Mouse (Mus musculus) brain, adult 2 months (tissue): ENCODE measurements around the gene Aldh16a1.

ENCODE experiments used
- DNase-seq: peaks from one replicate; pipeline ENCODE4 v3.0.0; 2011; ENCODE audit warnings: low read depth, low spot score

Gene Aldh16a1

DNA sequence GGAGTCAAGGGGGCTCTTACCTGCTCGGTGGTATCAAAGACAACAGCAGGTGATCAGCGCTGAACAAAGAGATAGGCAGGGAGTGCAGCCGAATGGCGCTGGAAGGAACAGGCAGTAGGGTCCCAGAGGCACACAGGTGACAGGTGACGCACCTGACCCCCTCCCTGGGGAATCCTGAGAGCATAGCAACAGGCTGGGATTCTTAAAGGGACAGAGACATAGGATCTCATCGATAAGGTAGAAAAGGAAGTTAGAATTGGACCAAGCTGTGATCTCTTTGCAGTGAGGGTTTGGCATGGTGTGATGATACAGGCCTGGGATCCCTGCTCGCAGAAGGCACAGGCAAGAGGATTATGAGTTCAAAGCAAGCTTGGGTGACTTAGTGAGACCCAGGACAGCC lies 25.1 kb upstream of the Aldh16a1 start, which contains the start of gene Gfy:
Gfy (minus strand) TSS at position 101 of the 400 bp plus-strand sequence.
- no peak for DNase-seq

DNA sequence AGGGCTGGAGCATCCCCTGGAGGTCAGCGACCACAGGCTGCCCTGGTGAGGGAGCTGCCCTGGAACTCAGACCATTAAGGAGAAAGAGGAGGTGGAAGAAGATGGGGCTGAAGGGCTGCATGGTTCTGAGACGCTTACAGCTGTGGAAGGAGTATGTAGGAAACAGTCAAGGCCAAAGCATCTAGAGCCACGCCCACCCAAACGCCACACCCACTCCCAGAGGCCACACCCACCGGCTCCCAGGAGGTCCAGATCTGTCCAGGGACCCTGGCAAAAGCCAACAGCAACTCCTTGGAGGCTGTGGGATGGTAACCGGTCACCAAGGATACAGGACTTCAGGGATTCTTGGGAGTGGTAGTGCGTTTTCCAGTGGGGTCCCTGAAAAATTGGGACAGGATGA lies 24.2 kb upstream of the Aldh16a1 start:
- no peak for DNase-seq

GRCm38 (mm10) chr7:45176356-45176755 lies 22.0 kb upstream of the Aldh16a1 start:
- no peak for DNase-seq

GRCm38 (mm10) chr7:45175929-45176328 lies 21.5 kb upstream of the Aldh16a1 start:
- no peak for DNase-seq

GRCm38 (mm10) chr7:45175398-45175797 lies 21.0 kb upstream of the Aldh16a1 start:
- no peak for DNase-seq

DNA sequence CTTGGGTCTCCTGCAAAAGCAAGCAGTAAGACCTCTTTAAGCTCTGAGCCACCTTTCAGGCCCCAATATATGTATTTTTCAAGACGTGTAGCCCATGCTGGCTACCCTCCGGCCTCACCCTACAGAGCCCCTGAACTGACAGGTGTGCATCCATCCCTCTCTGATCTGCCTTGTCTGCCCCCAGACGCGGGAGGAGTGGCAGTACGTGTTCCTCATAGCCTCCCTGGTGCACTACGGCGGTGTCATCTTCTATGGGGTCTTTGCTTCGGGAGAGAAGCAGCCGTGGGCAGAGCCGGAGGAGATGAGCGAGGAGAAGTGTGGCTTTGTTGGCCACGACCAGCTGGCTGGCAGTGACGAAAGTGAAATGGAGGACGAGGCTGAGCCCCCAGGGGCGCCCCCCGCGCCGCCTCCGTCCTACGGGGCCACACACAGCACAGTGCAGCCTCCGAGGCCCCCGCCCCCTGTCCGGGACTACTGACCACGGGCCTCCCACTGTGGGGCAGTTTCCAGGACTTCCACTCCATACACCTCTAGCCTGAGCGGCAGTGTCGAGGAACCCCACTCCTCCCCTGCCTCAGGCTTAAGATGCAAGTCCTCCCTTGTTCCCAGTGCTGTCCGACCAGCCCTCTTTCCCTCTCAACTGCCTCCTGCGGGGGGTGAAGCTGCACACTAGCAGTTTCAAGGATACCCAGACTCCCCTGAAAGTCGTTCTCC lies 20.3 kb upstream of the Aldh16a1 start:
- no peak for DNase-seq

DNA sequence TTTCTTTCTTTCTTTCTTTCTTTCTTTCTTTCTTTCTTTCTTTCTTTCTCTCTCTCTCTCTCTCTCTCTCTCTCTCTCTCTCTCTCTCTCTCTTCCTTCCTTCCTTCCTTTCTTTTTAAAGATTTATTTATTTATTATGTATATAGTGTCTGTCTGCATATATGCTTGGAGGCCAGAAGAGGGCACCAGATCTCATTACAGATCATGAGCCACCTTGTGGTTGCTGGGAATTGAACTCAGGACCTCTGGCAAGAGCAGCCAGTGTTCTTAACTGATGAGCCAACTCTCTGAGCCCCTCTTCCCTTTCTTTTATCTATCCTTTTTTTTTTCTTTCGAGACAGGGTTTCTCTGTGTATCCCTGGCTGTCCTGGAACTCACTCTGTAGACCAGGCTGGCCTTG lies 19.4 kb upstream of the Aldh16a1 start:
- peak; percentile 69 for DNase-seq

DNA sequence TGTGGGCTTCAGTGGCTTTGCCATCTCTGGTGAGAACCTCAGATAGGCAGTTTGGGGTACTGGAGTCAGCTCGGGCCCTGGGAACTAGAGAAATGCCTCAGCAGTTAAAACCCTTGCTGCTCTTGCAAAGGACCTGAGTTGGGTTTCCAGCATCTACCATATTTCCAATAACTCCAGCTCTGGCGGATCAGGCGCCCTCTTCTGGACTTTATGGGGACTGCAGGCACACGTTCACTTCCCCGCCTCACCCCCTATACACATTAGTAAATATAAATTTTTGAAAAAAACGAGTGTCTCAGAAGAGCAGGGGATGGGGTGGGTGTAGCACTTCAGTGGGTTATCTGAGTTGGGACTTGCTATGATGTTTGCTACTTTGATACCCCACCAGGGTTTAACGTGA lies 18.6 kb upstream of the Aldh16a1 start:
- DNase-seq, result no peak

DNA sequence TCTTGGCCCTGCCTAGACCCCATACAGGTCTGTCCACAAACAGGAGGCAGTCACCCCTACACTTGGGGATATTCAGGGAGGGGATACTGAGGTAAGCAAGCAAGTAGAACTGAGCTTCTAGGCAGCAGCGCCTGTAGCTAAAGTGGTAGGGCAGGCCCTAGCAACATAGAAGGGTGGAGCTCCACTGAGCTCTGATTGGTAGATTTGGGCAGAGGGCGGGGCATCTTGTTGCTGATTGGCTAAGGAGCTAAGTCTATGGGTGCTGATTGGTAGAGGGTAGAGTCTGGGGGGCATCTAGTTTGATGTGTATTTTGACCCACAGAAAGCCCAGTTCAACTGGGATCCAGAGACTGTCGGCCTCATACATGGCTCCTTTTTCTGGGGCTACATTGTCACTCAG lies 15.1 kb upstream of the Aldh16a1 start:
- DNase-seq, result peak; percentile 86

- peak; percentile 42 for DNase-seq
These were observed 14.3 kb upstream of the Aldh16a1 start for GRCm38 (mm10) chr7:45168656-45169055.

GRCm38 (mm10) chr7:45167761-45168445 lies 13.5 kb upstream of the Aldh16a1 start:
- peak; percentile 88 for DNase-seq

DNA sequence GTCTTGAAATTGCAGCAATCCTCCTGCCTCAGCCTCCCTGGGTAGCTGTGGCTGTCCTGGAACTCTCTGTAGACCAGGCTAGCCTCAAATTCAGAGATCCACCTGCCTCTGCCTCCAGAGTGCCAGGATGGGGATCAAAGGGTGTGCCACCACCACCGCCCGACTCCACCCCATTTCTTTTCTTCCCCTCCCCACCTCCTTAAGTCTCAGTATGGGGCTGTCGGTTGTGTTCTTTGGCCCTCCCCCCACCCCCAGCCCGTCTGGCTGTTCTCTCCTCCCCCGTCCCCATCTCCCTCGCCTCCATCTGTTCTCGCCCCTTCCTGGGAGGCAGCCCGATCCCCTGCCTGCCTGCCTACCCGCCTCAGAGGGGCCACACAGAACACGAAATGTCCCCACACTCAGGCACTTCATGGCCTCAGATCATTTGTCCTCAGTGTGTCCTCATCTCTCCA lies 12.6 kb upstream of the Aldh16a1 start:
- peak; percentile 89 for DNase-seq

- DNase-seq, result peak; percentile 33
These were observed 11.3 kb upstream of the Aldh16a1 start for GRCm38 (mm10) chr7:45165701-45166100.

- peak; percentile 79 for DNase-seq
These were observed 10.4 kb upstream of the Aldh16a1 start for GRCm38 (mm10) chr7:45164833-45165232.

- DNase-seq, result peak; percentile 85
These were observed 9.5 kb upstream of the Aldh16a1 start, which contains the start of gene Slc17a7 for GRCm38 (mm10) chr7:45163735-45164490. Gene Slc17a7 (plus strand): TSS chr7:45163949.

DNA sequence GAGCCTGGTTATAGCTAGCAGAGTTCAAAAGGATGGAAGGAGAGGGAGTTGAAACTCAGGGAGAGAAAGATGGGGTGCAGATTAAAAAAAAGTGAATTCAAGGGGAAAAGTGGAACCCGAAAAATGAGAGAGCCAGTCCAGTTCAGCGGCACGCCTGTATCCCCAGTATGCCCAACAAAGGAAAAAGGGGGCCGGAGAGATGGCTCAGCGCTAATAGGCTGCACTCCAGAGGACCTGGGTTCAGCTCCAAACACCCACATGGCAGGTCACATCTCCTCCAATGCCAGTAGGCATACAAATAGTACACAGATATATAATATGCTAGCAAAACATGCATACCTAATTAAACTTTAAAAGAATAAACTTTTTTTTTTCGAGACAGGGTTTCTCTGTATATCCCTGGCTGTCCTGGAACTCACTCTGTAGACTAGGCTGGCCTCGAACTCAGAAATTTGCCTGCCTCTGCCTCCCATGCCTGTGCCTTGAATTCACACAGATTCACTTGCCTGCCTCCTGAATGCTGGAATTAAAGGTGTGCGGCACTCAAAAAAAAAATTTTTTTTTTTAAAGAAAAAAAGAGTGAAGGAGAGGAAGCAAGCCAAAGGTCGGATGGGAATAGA lies 8.7 kb upstream of the Aldh16a1 start:
- no peak for DNase-seq

GRCm38 (mm10) chr7:45162551-45162950 lies 8.2 kb upstream of the Aldh16a1 start:
- peak; percentile 73 for DNase-seq

DNA sequence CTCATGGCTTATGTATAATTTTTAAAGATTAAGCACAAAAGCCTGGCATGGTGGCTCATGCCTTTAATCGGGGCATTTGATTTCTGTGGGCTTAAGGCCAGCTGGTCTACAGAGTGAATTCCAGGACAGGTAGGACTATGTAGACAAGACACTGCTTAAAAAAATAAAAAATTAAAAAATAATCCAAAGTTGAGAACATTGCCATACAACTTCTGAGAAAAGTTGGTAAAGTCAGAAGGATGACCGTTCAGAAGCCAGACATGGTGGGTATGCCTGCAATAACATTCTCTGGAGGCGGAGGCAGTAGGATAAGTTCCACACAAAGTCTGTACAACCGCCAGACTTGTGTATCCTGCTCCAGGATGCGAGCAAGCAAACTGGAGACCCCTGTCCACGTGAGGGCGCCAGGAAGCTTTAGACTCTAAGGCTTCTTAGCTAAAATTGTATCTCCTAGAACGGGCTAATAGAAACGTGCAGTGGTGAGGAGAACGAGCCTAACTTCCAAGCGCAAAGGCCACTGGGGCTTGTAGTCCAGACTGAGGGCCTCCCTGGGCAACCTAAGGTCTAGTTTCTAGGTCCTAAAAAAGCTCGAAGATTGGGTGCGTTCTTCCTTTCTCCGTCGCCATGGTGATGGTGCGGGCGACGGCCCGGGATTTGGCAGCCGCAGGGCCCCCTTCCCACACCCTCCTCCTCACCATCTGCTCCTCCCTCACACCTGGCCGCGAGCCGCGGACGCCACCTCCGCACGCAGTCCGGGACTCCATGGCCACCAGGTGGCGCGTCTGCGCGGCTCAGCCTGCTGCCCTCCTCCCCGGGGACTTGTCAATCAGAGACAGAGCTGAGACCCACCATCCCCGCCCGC lies 7.5 kb upstream of the Aldh16a1 start:
- peak; percentile 99 for DNase-seq

- DNase-seq, result no peak
These were observed 6.5 kb upstream of the Aldh16a1 start for GRCm38 (mm10) chr7:45160866-45161265.

- DNase-seq, result no peak
These were observed 6.0 kb upstream of the Aldh16a1 start for GRCm38 (mm10) chr7:45160316-45160800.

GRCm38 (mm10) chr7:45158991-45159390 lies 4.6 kb upstream of the Aldh16a1 start:
- DNase-seq, result no peak
